Mouse (Mus musculus) left cerebral cortex, adult 2 months (tissue): ENCODE measurements around the gene Dnajb13. TPM values are rescaled to one million over a fixed set of nuclear protein-coding genes. Genes with fewer than 3 reads are reported as not detected.

Experiments used
- DNase-seq, 2 experiments: peaks; one replicate each; pipeline ENCODE4 v3.0.0; 2021 to 2022; ENCODE audit warnings: low spot score in 2 of 2, mixed read lengths in 1 of 2; ENCODE audit errors: extremely low spot score in 1 of 2
- H3K27ac ChIP-seq: fragments of 200-600 bp; 2 replicates; pipeline ENCODE4 v1.8.1; 2022
- H3K4me3 ChIP-seq: fragments of 200-600 bp; 2 replicates; pipeline ENCODE4 v1.8.1; 2022
- CTCF ChIP-seq: fragments of 200-600 bp; IDR thresholded peaks from 2 replicates; pipeline ENCODE4 v1.8.1; 2022; ENCODE audit warnings: antibody characterized with exemption, mild to moderate bottlenecking, moderate library complexity
- intact Hi-C: fragments of 180-260 bp; cut with DNase I; formaldehyde crosslinking; loops from one replicate; pipeline ENCODE4 v1.15.1; 2025
- long read RNA-seq, 2 experiments: library from polyadenylated mRNA; stranded (forward); transcript quantifications; one replicate each; pipeline ENCODE4 v2.0.0; 2021; ENCODE audit warnings: borderline mapping rate in 2 of 2
- total RNA-seq, 2 experiments: library from RNA; stranded (reverse); gene quantifications; 2 replicates each; pipeline ENCODE4 v1.2.3; 2021

The Dnajb13 gene
- total RNA-seq: under 1 TPM; 0.28 to 0.50 TPM
- long read RNA-seq, experiment 1: 0 reads
- long read RNA-seq, experiment 2: 0 reads

GRCm38 (mm10) chr7:100514573-100514972 is at the start of gene Dnajb13:
TSS of gene Dnajb13 (minus strand) at chr7:100514960.
- H3K4me3 ChIP-seq: no peak within 1 kb of the TSS
- H3K27ac ChIP-seq: no peak within 1 kb of the TSS
- TF ChIP-seq CTCF: no peak
- no peak for DNase-seq
- intact Hi-C loops: no loop called here

- no peak overlapping the region for H3K4me3 ChIP-seq
- no peak for DNase-seq
- TF ChIP-seq CTCF: no peak
- intact Hi-C loops: no loop called here
- H3K27ac ChIP-seq: peak overlapping the region; percentile 65
Measured at GRCm38 (mm10) chr7:100561861-100562587, 47.3 kb upstream of the Dnajb13 start.

- intact Hi-C loops: loop anchor here (5.0 kb wide), 1 partner anchor 48 kb away; the partner anchor contains the start of genes Mrpl48 and Rab6a
- DNase-seq: no peak
- Histone ChIP-seq H3K27ac (no peak overlapping the region), H3K4me3 (no peak overlapping the region)
- TF ChIP-seq CTCF: no peak
Measured at GRCm38 (mm10) chr7:100559331-100559730, 44.6 kb upstream of the Dnajb13 start.

- DNase-seq: no peak
- H3K27ac ChIP-seq: peak overlapping the region; percentile 95; the same call in 1 of the 2 replicates
- TF ChIP-seq CTCF: no peak
- H3K4me3 ChIP-seq: no peak overlapping the region
- intact Hi-C loops: loop anchor here (5.0 kb wide), 1 partner anchor 50 kb away; the partner anchor contains the start of genes Mrpl48 and Rab6a
Measured at GRCm38 (mm10) chr7:100557241-100557640, 42.5 kb upstream of the Dnajb13 start.

GRCm38 (mm10) chr7:100555431-100555951 is 40.7 kb upstream of the Dnajb13 start:
- peak overlapping the region; percentile 95 for H3K27ac ChIP-seq
- peak; percentile 44 to 57 for DNase-seq
- H3K4me3 ChIP-seq: no peak overlapping the region
- no peak for TF ChIP-seq CTCF
- intact Hi-C loops: loop anchor here (5.0 kb wide), 1 partner anchor 52 kb away; the partner anchor contains the start of genes Mrpl48 and Rab6a

GRCm38 (mm10) chr7:100554939-100555338 is 40.2 kb upstream of the Dnajb13 start:
- no peak for TF ChIP-seq CTCF
- DNase-seq: no peak
- peak overlapping the region; percentile 95 for H3K27ac ChIP-seq
- no peak overlapping the region for H3K4me3 ChIP-seq
- intact Hi-C loops: loop anchor here (5.0 kb wide), 1 partner anchor 52 kb away; the partner anchor contains the start of genes Mrpl48 and Rab6a

- peak; percentile 26 to 49 for DNase-seq
- TF ChIP-seq CTCF: peak; percentile 62
- Histone ChIP-seq H3K27ac (peak overlapping the region; percentile 58), H3K4me3 (no peak overlapping the region)
- intact Hi-C loops: no loop called here
Measured at GRCm38 (mm10) chr7:100550338-100551007, 35.7 kb upstream of the Dnajb13 start.

- intact Hi-C loops: no loop called here
- no peak for DNase-seq
- Histone ChIP-seq H3K4me3 (no peak overlapping the region), H3K27ac (peak overlapping the region; percentile 58; the same call in 1 of the 2 replicates)
- TF ChIP-seq CTCF: no peak
Measured at GRCm38 (mm10) chr7:100549796-100550195, 35.0 kb upstream of the Dnajb13 start.

- H3K4me3 ChIP-seq: no peak overlapping the region
- DNase-seq: no peak
- no peak for TF ChIP-seq CTCF
- H3K27ac ChIP-seq: no peak overlapping the region
- intact Hi-C loops: no loop called here
Measured at GRCm38 (mm10) chr7:100547631-100548030, 32.9 kb upstream of the Dnajb13 start.

GRCm38 (mm10) chr7:100544437-100544836 is 29.7 kb upstream of the Dnajb13 start:
- intact Hi-C loops: no loop called here
- no peak for TF ChIP-seq CTCF
- DNase-seq: no peak
- Histone ChIP-seq H3K4me3 (no peak overlapping the region), H3K27ac (no peak overlapping the region)

- no peak for DNase-seq
- TF ChIP-seq CTCF: no peak
- intact Hi-C loops: loop anchor here (5.0 kb wide), 2 partner anchors 43 to 68 kb away; partner anchors contain the start of genes Mrpl48 and Rab6a
- Histone ChIP-seq H3K27ac (no peak overlapping the region), H3K4me3 (no peak overlapping the region)
Measured at GRCm38 (mm10) chr7:100539516-100539915, 24.8 kb upstream of the Dnajb13 start.

GRCm38 (mm10) chr7:100537519-100537902 is 22.8 kb upstream of the Dnajb13 start:
- peak overlapping the region; percentile 90 for H3K4me3 ChIP-seq
- no peak for TF ChIP-seq CTCF
- intact Hi-C loops: loop anchor here (5.0 kb wide), 2 partner anchors 45 to 70 kb away; partner anchors contain the start of genes Mrpl48 and Rab6a
- peak overlapping the region; percentile 90 for H3K27ac ChIP-seq
- no peak for DNase-seq
